In the genomic region with DNA sequence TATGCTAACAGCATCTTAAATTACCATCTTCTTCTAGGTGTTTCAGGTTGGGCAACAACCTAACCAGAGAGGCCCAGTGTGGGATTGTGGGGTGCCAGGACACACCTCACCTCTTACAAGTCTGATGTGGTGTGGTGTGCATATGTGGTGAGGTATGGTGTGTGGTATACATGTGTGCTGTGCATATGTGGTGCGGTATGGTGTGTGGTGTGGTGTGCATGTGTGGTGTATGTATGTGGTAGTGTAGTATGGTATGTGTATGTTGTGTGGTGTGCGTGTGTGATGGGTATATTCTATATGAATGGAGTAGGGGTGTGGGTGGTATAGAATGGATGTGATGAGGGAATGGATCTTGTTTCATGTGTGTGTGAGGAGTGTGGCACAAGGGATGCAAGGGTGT, we compare ENCODE assay signal across 12 mouse cellular contexts. TPM values are rescaled to one million over a fixed set of nuclear protein-coding genes. Genes with fewer than 3 reads are reported as not detected.
"Had no signal": no experiment of that assay in that cellular context is flagged by ENCODE, and none has a peak within 500 bp of the region (broad histone marks: within the 10 kb centered on the region; RNA-seq: fewer than 3 reads in every experiment).

No protein-coding gene starts in this region.

- H3K36me3 ChIP-seq: midbrain, embryonic 13.5 days; midbrain, embryonic 15.5 days; neural tube, embryonic 12.5 days; stomach, embryonic 15.5 days had no signal

- ATAC-seq: midbrain, embryonic 13.5 days; midbrain, embryonic 15.5 days had no signal

- H3K27me3 ChIP-seq: midbrain, embryonic 13.5 days; midbrain, embryonic 15.5 days; neural tube, embryonic 12.5 days; stomach, embryonic 15.5 days had no signal

- DNase-seq: thymus, adult 2 months; thymus, postnatal 25 days; thymus, postnatal 4 days had no signal

- H3K4me3 ChIP-seq: midbrain, embryonic 13.5 days; midbrain, embryonic 15.5 days; neural tube, embryonic 12.5 days; stomach, embryonic 15.5 days had no signal

- H3K9me3 ChIP-seq: midbrain, embryonic 13.5 days; midbrain, embryonic 15.5 days; neural tube, embryonic 12.5 days; stomach, embryonic 15.5 days had no signal

- H3K4me1 ChIP-seq: midbrain, embryonic 13.5 days; midbrain, embryonic 15.5 days; neural tube, embryonic 12.5 days; stomach, embryonic 15.5 days had no signal

RNA-seq across cellular contexts. Expression of gene Ctse, which starts 49.6 kb away (rescaled TPM):
- polyA plus RNA-seq: midbrain, embryonic 13.5 days; neural tube, embryonic 14.5 days had no signal

RNA-seq across cellular contexts. Expression of gene Slc26a9, which starts 56.1 kb away (rescaled TPM):
- total RNA-seq: monocyte, adult 5-6 weeks; neutrophil, adult 5-6 weeks had no signal
- polyA plus RNA-seq: midbrain, embryonic 11.5 days; neural tube, embryonic 12.5 days; urinary bladder, adult 2 months had no signal
